ENCODE assay signal across 10 mouse cellular contexts in the genomic region with DNA sequence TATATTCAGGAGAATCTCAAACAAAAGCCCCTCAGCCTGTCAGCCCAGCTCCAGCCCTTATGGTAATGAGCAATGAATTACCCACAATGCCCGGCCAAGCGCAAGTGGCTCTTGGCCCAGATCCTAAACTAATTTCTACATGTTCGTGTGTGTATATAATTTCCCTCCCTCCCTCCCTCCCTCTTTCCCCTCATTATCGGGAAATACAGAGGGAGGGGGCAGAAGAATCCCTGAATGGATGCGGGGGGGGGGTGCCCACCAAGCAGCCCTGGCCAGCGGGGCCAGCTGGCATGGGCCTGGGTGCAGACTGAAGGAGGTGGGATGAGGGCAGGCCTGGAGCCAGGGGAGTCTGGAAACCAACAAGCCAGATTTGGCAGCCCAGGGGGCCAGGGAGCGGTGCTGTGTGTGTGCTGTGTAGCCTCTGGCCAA. TPM values are rescaled to one million over a fixed set of nuclear protein-coding genes. Genes with fewer than 3 reads are reported as not detected.
DNase-seq lines count a peak whose midpoint lies in the region; ATAC-seq lines count a peak whose summit lies in the region.
"Had no signal": no experiment of that assay in that cellular context is flagged by ENCODE, and none has a peak within 500 bp of the region (broad histone marks: within the 10 kb centered on the region; RNA-seq: fewer than 3 reads in every experiment).

No protein-coding gene starts in this region.

- H3K27me3 ChIP-seq in heart, embryonic 12.5 days (replicated peaks) = peaks cover 7% of the 10 kb centered on the region
- H3K27me3 ChIP-seq in heart, embryonic 11.5 days (ENCODE audit: control insufficient read depth, insufficient read depth, low read length) = peaks cover 10% of the 10 kb centered on the region
- peaks cover 25% of the 10 kb centered on the region for H3K27me3 ChIP-seq in hindbrain, embryonic 10.5 days (ENCODE audit: insufficient read depth, poor library complexity, severe bottlenecking)
- no peaks in the 10 kb centered on the region for H3K27me3 ChIP-seq in neural tube, embryonic 13.5 days

- H3K27ac ChIP-seq in heart, embryonic 12.5 days (ENCODE audit: poor library complexity, severe bottlenecking) = no peak overlapping the region
- H3K27ac ChIP-seq in heart, embryonic 11.5 days (ENCODE audit: low read depth, low read length) = no peak overlapping the region
- peak overlapping the region; percentile 84 for H3K27ac ChIP-seq in hindbrain, embryonic 10.5 days
- H3K27ac ChIP-seq in neural tube, embryonic 13.5 days (replicated peaks) = peak overlapping the region; percentile 87

- peaks cover 57% of the 10 kb centered on the region for H3K4me1 ChIP-seq in heart, embryonic 12.5 days (replicated peaks)
- H3K4me1 ChIP-seq in heart, embryonic 11.5 days (ENCODE audit: control insufficient read depth, insufficient read depth, low read length) = peaks cover 39% of the 10 kb centered on the region
- peaks cover 83% of the 10 kb centered on the region for H3K4me1 ChIP-seq in hindbrain, embryonic 10.5 days (replicated peaks)
- peaks cover 100% of the 10 kb centered on the region for H3K4me1 ChIP-seq in neural tube, embryonic 13.5 days (replicated peaks)

- 77% methylated on average over 7 of the region's 7 CpGs for WGBS in heart, embryonic 12.5 days
- 84% methylated on average over 7 of the region's 7 CpGs for WGBS in heart, embryonic 11.5 days (ENCODE audit: insufficient replicate concordance)
- 71% methylated on average over 7 of the region's 7 CpGs for WGBS in hindbrain, embryonic 10.5 days
- 11% methylated on average over 7 of the region's 7 CpGs for WGBS in neural tube, embryonic 13.5 days

- H3K36me3 ChIP-seq in heart, embryonic 12.5 days = peaks cover 4% of the 10 kb centered on the region; the same call in 1 of the 2 replicates
- 0 out of 2 replicates have a peak, but pooled peaks cover 2% of the 10 kb centered on the region for H3K36me3 ChIP-seq in heart, embryonic 11.5 days (ENCODE audit: control insufficient read depth, insufficient read depth, low read length)
- H3K36me3 ChIP-seq in hindbrain, embryonic 10.5 days = peaks cover 28% of the 10 kb centered on the region
- H3K36me3 ChIP-seq in neural tube, embryonic 13.5 days = 0 out of 2 replicates have a peak, but pooled peaks cover 7% of the 10 kb centered on the region

- 0 out of 2 replicates have a peak, but pooled peaks cover 3% of the 10 kb centered on the region for H3K9me3 ChIP-seq in heart, embryonic 12.5 days (replicated peaks)
- no peaks in the 10 kb centered on the region for H3K9me3 ChIP-seq in heart, embryonic 11.5 days (replicated peaks; ENCODE audit: control insufficient read depth, low read length)
- H3K9me3 ChIP-seq in hindbrain, embryonic 10.5 days = peaks cover 5% of the 10 kb centered on the region; the same call in 1 of the 2 replicates
- H3K9me3 ChIP-seq in neural tube, embryonic 13.5 days = no peaks in the 10 kb centered on the region

- ATAC-seq in heart, embryonic 12.5 days (ENCODE audit: insufficient number of reproducible peaks, low FRiP score) = no peak
- no peak for ATAC-seq in heart, embryonic 11.5 days (replicated peaks; ENCODE audit: insufficient number of reproducible peaks, low FRiP score, low TSS enrichment)
- peak; percentile 72 for ATAC-seq in neural tube, embryonic 13.5 days (ENCODE audit: low read depth)

- H3K4me2 ChIP-seq in heart, embryonic 12.5 days = 0 out of 2 replicates have a peak overlapping the region, but pooled peaks have one; percentile 0
- no peak overlapping the region for H3K4me2 ChIP-seq in heart, embryonic 11.5 days
- H3K4me2 ChIP-seq in neural tube, embryonic 13.5 days = peak overlapping the region; percentile 30

- peak; percentile 47 to 84 for DNase-seq in cerebellum, postnatal 4 days (ENCODE audit: low spot score in 2 of 2)
- DNase-seq in hindbrain, embryonic 10.5 days (ENCODE audit: low spot score) = no peak
- peak; percentile 57 to 70 for DNase-seq in layer of hippocampus, postnatal 36 days
- no peak for DNase-seq in T-cell, adult 2 months (ENCODE audit: low spot score)
- DNase-seq in spleen, postnatal 36 days (ENCODE audit: low spot score in 2 of 2) = no peak

- H3K4me3 ChIP-seq in heart, embryonic 12.5 days = no peak overlapping the region
- no peak overlapping the region for H3K4me3 ChIP-seq in heart, embryonic 11.5 days (ENCODE audit: low read depth, low read length)
- H3K4me3 ChIP-seq in hindbrain, embryonic 10.5 days = peak overlapping the region; percentile 27; the same call in 1 of the 2 replicates
- peak overlapping the region; percentile 4; the same call in 1 of the 2 replicates for H3K4me3 ChIP-seq in neural tube, embryonic 13.5 days

- H3K9ac ChIP-seq in heart, embryonic 12.5 days = peak overlapping the region; percentile 47
- H3K9ac ChIP-seq in heart, embryonic 11.5 days (ENCODE audit: low read depth, low read length) = no peak overlapping the region
- peak overlapping the region; percentile 44; the same call in 1 of the 2 replicates for H3K9ac ChIP-seq in neural tube, embryonic 13.5 days

RNA-seq across cellular contexts. Expression of a gene that starts 8.8 kb away (rescaled TPM):
- polyA plus RNA-seq in heart, embryonic 12.5 days (2016; fragmentation: Nextera tagmentation; extraction: Ambion mirVana) = 86.8 and 90.2 TPM in 2 replicates
- 53.0 and 58.1 TPM in 2 replicates for polyA plus RNA-seq in heart, embryonic 11.5 days (2014; fragmentation: Nextera tagmentation; extraction: Ambion mirVana)
- 109 and 172 TPM in 2 replicates for polyA plus RNA-seq in hindbrain, embryonic 10.5 days (2016; fragmentation: Nextera tagmentation; extraction: Ambion mirVana)
- 100 to 1,000 TPM; 657 to 686 TPM for total RNA-seq in layer of hippocampus, postnatal 36 days (2021)
- polyA plus RNA-seq in neural tube, embryonic 13.5 days (2015; fragmentation: Nextera tagmentation; extraction: Ambion mirVana) = 251 and 260 TPM in 2 replicates

RNA-seq across cellular contexts. Expression of a gene that starts 44.8 kb away (rescaled TPM):
- not detected in 2 replicates for polyA plus RNA-seq in heart, embryonic 12.5 days (2016; fragmentation: Nextera tagmentation; extraction: Ambion mirVana)
- not detected in 2 replicates for polyA plus RNA-seq in heart, embryonic 11.5 days (2014; fragmentation: Nextera tagmentation; extraction: Ambion mirVana)
- not detected in 2 replicates for polyA plus RNA-seq in hindbrain, embryonic 10.5 days (2016; fragmentation: Nextera tagmentation; extraction: Ambion mirVana)
- not detected for total RNA-seq in layer of hippocampus, postnatal 36 days (2021)
- not detected in 2 replicates for polyA plus RNA-seq in neural tube, embryonic 13.5 days (2015; fragmentation: Nextera tagmentation; extraction: Ambion mirVana)
- total RNA-seq: heart, postnatal 14 days had no signal
- polyA plus RNA-seq: spleen, adult 2 months had no signal

Comparison
In these comparisons a context has a peak if more than half of its experiments do, and no peak if none do; other contexts are left out.
1. H3K27ac ChIP-seq: peak in hindbrain, embryonic 10.5 days (single experiment) and neural tube, embryonic 13.5 days (single experiment); none in heart, embryonic 12.5 days (single experiment) and heart, embryonic 11.5 days (single experiment).
2. H3K4me3 ChIP-seq: peak in hindbrain, embryonic 10.5 days (single experiment) and neural tube, embryonic 13.5 days (single experiment); none in heart, embryonic 12.5 days (single experiment) and heart, embryonic 11.5 days (single experiment).
3. DNase-seq: peak in cerebellum, postnatal 4 days (2 of 2) and layer of hippocampus, postnatal 36 days (2 of 2); none in hindbrain, embryonic 10.5 days (single experiment), T-cell, adult 2 months (single experiment) and spleen, postnatal 36 days (0 of 2).